Mouse (Mus musculus) spleen, adult 2 months (tissue): ENCODE results near the gene 4930556J24Rik.

Experiments used
- CTCF ChIP-seq: fragments of 200-500 bp; IDR thresholded peaks from 2 replicates; pipeline ENCODE4 v1.5.1; 2011; ENCODE audit warnings: mild to moderate bottlenecking, inconsistent platforms; ENCODE audit not compliant: insufficient read depth, insufficient read length, insufficient replicate concordance; ENCODE audit errors: extremely low read depth
- POLR2A ChIP-seq: fragments of 200-500 bp; IDR thresholded peaks from 2 replicates; pipeline ENCODE4 v1.6.1; 2011; ENCODE audit warnings: low read depth, low read length, inconsistent platforms

DNA sequence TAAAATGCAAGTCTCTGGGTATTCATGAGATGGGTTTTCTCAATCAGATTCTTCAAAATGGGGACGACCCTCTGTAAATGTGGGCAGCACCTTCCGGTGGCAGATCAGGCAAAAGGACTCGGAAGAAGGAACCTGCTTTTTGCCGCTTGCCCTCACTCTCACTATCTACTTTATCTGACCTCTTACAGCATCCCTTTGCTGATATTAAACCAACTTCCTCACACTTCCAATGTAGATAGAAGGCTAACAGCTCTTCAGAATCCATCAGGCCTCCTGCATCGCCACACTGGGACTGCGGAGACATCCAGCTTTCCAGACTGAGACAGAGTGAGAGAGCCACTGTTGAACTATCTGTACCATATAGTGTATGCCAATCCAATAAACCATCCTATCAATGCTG lies 53.8 kb downstream of the 4930556J24Rik start:
- TF ChIP-seq POLR2A: no peak
- TF ChIP-seq CTCF: no peak
